Mouse (Mus musculus) inflammation-experienced regulatory T-cells, adult 16 weeks (primary cell): ENCODE data around the gene Cfi. TPM values are rescaled to one million over a fixed set of nuclear protein-coding genes. Genes with fewer than 3 reads are reported as not detected.

Experiments
- polyA plus RNA-seq: library from polyadenylated mRNA; unstranded; fragments of 100-300 nt; shearing (Covaris generic); gene quantifications from one replicate; pipeline ENCODE4 v1.2.1, GENCODE M21; 2017

The Cfi gene
- polyA plus RNA-seq = not detected

GRCm38 (mm10) chr3:129835388-129835934 is at the start of gene Cfi:
TSS of gene Cfi (plus strand) at chr3:129835884.

GRCm38 (mm10) chr3:129803765-129804164 is 31.9 kb upstream of the Cfi start, which contains the start of gene Lrit3:
TSS of gene Lrit3 (minus strand) at chr3:129804030.

DNA sequence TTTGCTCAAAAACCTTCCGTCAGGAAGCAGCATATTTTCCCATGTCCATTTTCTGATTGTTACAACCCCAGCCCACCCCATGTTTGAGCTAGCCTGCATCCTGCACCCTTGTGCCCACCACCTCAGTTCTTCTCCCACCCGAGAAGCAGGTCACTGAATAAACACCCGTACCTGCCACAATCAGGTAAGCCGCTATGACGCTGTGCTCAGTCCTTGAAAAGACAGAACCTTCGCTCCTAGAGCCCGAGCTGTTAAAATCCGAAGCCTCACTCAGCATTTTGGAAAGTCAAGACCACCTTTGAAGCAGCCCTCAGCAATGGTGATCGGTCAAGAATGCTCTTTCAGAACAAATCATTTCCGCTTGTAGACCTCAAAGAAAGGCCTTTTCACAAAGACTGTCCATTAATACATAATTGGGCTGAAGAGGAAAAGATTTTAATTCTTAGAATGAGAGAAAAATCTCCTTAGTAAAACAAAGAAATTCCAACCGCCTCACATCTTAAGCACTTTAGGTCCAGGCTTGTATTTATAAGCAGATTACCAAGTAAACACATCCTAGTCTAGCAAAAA is 13.4 kb upstream of the Cfi start, which contains the start of gene Rrh:
Rrh (minus strand) TSS at position 382 of the 570 bp plus-strand sequence.

GRCm38 (mm10) chr3:129831035-129831568 is 4.6 kb upstream of the Cfi start, which contains the start of gene Gar1:
TSS of gene Gar1 (minus strand) at chr3:129831396.

DNA sequence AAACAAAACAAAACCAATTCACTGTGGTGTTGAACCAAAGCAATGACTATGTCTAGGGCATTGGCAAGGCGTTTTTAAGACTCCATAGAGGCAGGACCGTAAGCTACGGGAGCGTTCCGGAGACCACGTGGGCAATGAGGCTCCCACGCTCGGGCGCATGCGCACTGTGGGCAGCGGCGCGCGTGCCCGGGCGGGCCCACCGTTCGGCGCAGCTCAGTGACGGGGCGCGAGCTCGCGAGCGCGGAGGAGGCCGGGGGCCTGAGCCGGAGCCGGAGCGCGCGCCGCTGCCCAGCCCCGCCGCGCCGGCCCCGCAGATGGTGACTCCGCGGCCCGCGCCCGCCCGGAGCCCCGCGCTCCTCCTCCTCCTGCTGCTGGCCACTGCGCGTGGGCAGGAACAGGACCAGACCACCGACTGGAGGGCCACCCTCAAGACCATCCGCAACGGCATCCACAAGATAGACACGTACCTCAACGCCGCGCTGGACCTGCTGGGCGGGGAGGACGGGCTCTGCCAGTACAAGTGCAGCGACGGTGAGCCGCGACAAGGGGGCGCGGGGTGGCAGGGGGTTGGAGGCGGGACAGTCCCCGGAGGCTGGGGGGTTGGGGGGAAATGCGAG is 42.8 kb downstream of the Cfi start, which contains the start of gene Pla2g12a:
Pla2g12a (plus strand) TSS at position 202 of the 617 bp plus-strand sequence.

DNA sequence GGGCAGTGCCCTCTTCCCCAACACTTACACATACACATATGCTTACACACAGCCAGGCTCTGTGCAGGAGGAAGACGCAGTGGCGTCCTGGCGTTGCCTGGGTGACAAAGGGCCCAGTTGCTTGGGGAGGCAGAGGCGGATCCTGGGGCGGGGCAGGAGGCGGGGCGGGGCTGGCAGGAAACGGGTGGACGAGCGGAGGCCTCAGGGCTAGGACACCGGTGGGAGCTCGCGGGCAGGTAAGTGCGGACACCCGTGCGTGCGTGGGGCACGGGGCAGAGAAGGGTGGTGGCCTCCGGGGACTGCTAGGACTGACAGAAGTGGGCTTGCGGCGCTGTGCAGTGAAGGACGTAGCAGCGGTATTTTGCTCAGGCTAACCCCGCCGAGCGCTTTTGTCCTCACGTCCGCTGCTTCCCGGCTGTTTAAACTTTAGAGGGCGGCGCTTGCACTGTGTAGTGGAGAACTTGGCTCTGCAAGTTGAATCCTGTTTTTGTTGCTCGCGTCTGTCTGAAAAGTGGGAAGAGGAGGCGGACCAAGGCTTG is 65.7 kb downstream of the Cfi start, which contains the start of gene Casp6:
Casp6 (plus strand) TSS at position 155 of the 539 bp plus-strand sequence.

Other genes with a start within 250 kb of the Cfi start
- 1.4 TPM for gene Egf, start 80.6 kb upstream of the Cfi start, polyA plus RNA-seq
- gene Lrit3, start 31.9 kb upstream of the Cfi start, polyA plus RNA-seq = not detected
- not detected for gene Rrh, start 13.3 kb upstream of the Cfi start, polyA plus RNA-seq
- gene Gar1, start 4.5 kb upstream of the Cfi start, polyA plus RNA-seq = 51.0 TPM
- gene Pla2g12a, start 42.7 kb downstream of the Cfi start, polyA plus RNA-seq = 1.9 TPM
- gene Casp6, start 65.5 kb downstream of the Cfi start, polyA plus RNA-seq = 71.4 TPM
- gene Mcub, start 134.3 kb downstream of the Cfi start, polyA plus RNA-seq = 42.0 TPM
- gene Sec24b, start 225.7 kb downstream of the Cfi start, polyA plus RNA-seq = 27.7 TPM